Mouse (Mus musculus) intestine, postnatal 0 days (tissue): ENCODE data around the gene Pycr1. TPM values are rescaled to one million over a fixed set of nuclear protein-coding genes. Genes with fewer than 3 reads are reported as not detected.
A peak's percentile ranks its signal among the peaks of the same experiment; 100 is the strongest.
"Not testable (repeated sequence)": the region's sequence is repeated elsewhere in the genome, so short reads cannot be mapped to it uniquely, and the experiment has no call there.

Experiments
- ATAC-seq: fragments of 200-750 bp; cut with Nextera tagmentation; 2 replicates; pipeline ENCODE4 v1.8.0; 2017; ENCODE audit warnings: mild to moderate bottlenecking, moderate TSS enrichment, moderate library complexity
- H3K27ac ChIP-seq: fragments of 300-500 bp; sonication (generic); 2 replicates; pipeline ENCODE4 v1.5.1; 2014; ENCODE audit warnings: mild to moderate bottlenecking, low read depth, low read length, moderate library complexity
- H3K27me3 ChIP-seq: fragments of 300-500 bp; sonication (generic); replicated peaks from 2 replicates; pipeline ENCODE4 v1.6.1; 2014; ENCODE audit warnings: low read length, mixed read lengths; ENCODE audit not compliant: control insufficient read depth, insufficient read depth
- H3K36me3 ChIP-seq: fragments of 300-500 bp; sonication (generic); 2 replicates; pipeline ENCODE4 v1.6.1; 2014; ENCODE audit warnings: mild to moderate bottlenecking, moderate library complexity; ENCODE audit not compliant: control insufficient read depth, insufficient read depth
- H3K4me1 ChIP-seq: fragments of 300-500 bp; sonication (generic); replicated peaks from 2 replicates; pipeline ENCODE4 v1.6.1; 2014; ENCODE audit warnings: antibody characterized with exemption, low read length, mixed read lengths; ENCODE audit not compliant: control insufficient read depth, insufficient read depth
- H3K4me2 ChIP-seq: fragments of 300-500 bp; sonication (generic); replicated peaks from 2 replicates; pipeline ENCODE4 v1.6.1; 2014; ENCODE audit warnings: low read depth, mild to moderate bottlenecking, moderate library complexity
- H3K4me3 ChIP-seq: fragments of 300-500 bp; sonication (generic); 2 replicates; pipeline ENCODE4 v1.5.1; 2014; ENCODE audit warnings: low read depth, low read length
- H3K9ac ChIP-seq: fragments of 300-500 bp; sonication (generic); 2 replicates; pipeline ENCODE4 v1.6.1; 2014; ENCODE audit warnings: mild to moderate bottlenecking, low read depth, low read length
- H3K9me3 ChIP-seq: fragments of 300-500 bp; sonication (generic); 2 replicates; pipeline ENCODE4 v1.6.1; 2016; ENCODE audit warnings: mixed run types; ENCODE audit not compliant: control insufficient read depth
- CTCF ChIP-seq: sonication (generic); IDR thresholded peaks from 2 replicates; pipeline ENCODE4 v1.5.1; 2016; ENCODE audit warnings: low read depth, mild to moderate bottlenecking, control low read depth, antibody characterized with exemption, moderate library complexity
- WGBS: fragments of 180-500 bp; shearing (Covaris S2); extraction: QIAGEN DNeasy Blood & Tissue Kit; methylation state at CpG from one replicate; pipeline ENCODE4 v1.1.7; 2014; 5-methylcytosine and 5-hydroxymethylcytosine counted together
- polyA plus RNA-seq: library from polyadenylated mRNA; unstranded; fragments of >200 nt; fragmentation: Nextera tagmentation; extraction: Ambion mirVana; gene quantifications from 2 replicates; pipeline ENCODE4 v1.2.1, GENCODE M21; 2015

Pycr1 gene
- polyA plus RNA-seq, 1 experiment from 2014 or later, result 6.5 TPM

DNA sequence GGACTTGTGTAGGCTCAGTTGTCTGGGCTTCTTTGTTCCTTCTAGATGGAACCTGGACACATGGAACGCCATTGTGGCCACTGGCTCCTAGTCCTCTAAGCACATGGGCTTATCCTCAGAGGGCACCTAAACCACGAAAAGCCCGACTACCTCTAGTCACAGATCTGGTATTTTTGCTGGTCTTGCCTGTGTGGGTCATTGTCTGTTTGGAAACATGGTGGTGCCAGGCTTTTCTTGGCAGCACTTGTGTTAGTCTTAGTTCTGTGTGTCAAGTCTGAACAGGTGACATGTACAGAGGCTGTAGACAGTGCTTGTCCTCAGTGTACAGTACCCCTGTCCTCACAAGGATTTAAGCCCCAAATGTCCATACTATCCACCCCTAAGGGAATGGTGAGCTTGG is 40.0 kb upstream of the Pycr1 start:
- Histone ChIP-seq H3K4me1 (no peaks in the 10 kb centered on the region), H3K4me2 (no peak overlapping the region), H3K27me3 (no peaks in the 10 kb centered on the region), H3K36me3 (peaks cover 80% of the 10 kb centered on the region), H3K9ac (no peak overlapping the region), H3K9me3 (no peaks in the 10 kb centered on the region), H3K4me3 (no peak overlapping the region), H3K27ac (no peak overlapping the region)
- WGBS, result 97% methylated on average over 3 of the region's 3 CpGs
- no peak for ATAC-seq
- TF ChIP-seq CTCF, result no peak

DNA sequence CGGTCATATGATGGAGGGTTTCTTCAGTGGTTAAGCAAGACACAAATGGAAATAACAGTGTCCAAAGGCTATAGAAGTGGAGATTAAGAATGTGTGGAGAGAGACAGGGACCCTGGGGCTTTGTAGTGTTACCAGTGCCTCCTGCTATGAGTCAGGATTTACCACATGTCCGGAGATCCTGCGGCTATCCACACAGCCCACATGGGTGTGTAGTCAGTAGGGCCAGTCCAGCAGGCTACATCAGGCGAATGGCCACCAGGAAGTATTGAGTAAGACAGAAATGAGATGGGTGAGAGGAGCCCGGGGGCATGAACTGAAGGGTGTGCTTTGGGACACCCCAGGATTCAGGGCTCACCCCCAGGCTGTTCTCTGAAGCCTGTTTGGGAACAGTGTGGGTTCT is 39.1 kb upstream of the Pycr1 start:
- peaks cover 80% of the 10 kb centered on the region for H3K36me3 ChIP-seq

DNA sequence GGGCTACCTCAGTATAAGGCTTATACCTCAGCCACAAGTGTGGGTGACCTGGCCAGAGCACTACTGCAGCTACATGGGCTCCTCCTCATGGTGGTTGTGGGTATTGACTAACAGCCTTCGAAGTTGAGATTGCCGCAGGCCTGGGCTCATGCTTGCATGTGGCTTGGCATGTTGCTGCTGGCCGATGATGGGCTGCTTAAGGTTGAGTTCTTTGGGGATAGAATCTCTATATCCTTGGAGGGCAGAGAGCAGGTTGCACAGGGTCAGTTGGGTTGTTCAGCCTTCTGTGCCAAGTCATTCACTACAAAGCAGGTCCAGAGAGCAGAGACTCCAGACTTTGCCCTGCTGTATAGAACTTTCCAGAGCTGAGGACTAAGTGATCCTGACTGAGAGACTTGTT is 36.3 kb upstream of the Pycr1 start:
- WGBS, result 70% methylated on average over 3 of the region's 3 CpGs
- Histone ChIP-seq H3K27me3 (no peaks in the 10 kb centered on the region), H3K9me3 (no peaks in the 10 kb centered on the region), H3K27ac (peak overlapping the region; percentile 80), H3K9ac (no peak overlapping the region), H3K4me3 (no peak overlapping the region), H3K4me2 (no peak overlapping the region), H3K4me1 (no peaks in the 10 kb centered on the region), H3K36me3 (peaks cover 67% of the 10 kb centered on the region)
- ATAC-seq, result peak; percentile 90
- peak; percentile 73 for TF ChIP-seq CTCF

More for the DNA sequence above, 39.1 kb upstream of the Pycr1 start:
- no peak overlapping the region for H3K4me2 ChIP-seq
- ATAC-seq, result no peak
- no peak overlapping the region for H3K27ac ChIP-seq
- H3K9me3 ChIP-seq, result no peaks in the 10 kb centered on the region
- no peaks in the 10 kb centered on the region for H3K27me3 ChIP-seq
- H3K4me1 ChIP-seq, result no peaks in the 10 kb centered on the region
- TF ChIP-seq CTCF, result no peak
- H3K4me3 ChIP-seq, result no peak overlapping the region
- WGBS, result 86% methylated on average over 5 of the region's 5 CpGs
- H3K9ac ChIP-seq, result no peak overlapping the region

DNA sequence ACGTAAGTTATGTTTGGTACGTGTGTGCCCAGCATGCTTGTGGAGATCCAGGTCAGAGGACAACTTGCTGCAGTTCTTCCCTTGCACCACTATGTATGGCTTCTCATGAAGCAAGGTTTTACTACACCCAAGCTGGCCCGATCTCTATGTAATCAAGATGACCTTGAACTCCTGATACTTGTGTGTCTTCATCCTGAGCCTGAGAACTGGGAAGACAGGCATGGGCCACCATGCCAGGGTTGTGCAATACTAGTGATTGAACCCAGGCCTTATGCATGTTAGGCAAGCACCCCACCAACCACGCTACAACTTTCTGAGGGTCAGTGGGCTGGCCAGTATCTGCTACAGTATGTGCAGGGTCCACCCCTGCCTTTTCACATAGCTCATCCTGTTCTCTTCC is 33.4 kb upstream of the Pycr1 start:
- H3K9ac ChIP-seq, result no peak overlapping the region
- ATAC-seq, result no peak

DNA sequence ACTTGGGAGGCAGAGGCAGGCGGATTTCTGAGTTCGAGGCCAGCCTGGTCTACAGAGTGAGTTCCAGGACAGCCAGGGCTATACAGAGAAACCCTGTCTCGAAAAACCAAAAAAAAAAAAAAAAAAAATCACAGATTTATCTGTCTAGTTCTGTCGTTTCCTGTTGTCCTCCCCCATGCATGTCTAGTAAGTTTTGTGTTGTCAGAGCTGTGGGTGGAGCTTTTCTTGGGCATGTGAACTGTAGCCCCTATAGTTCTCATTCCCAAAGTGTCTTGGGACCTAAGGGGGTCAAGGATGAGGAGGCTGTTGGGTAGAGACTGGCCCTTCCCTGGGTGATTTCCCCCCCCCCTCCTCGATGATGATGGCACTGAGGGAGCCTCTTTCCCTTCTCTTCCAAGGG is 32.3 kb upstream of the Pycr1 start:
- not testable (repeated sequence) for H3K4me3 ChIP-seq, H3K4me1 ChIP-seq, ATAC-seq, H3K4me2 ChIP-seq, H3K27ac ChIP-seq, H3K9me3 ChIP-seq, H3K9ac ChIP-seq, H3K27me3 ChIP-seq
- WGBS, result 66% methylated on average over 3 of the region's 5 CpGs
- peaks cover 34% of the 10 kb centered on the region for H3K36me3 ChIP-seq

More for the DNA sequence above, 33.4 kb upstream of the Pycr1 start:
- H3K27ac ChIP-seq, result peak overlapping the region; percentile 22; the same call in 1 of the 2 replicates
- no peak for TF ChIP-seq CTCF
- WGBS, result 62% methylated on average over 4 of the region's 4 CpGs
- peaks cover 8% of the 10 kb centered on the region; the same call in 1 of the 2 replicates for H3K4me1 ChIP-seq
- H3K4me3 ChIP-seq, result no peak overlapping the region
- H3K4me2 ChIP-seq, result no peak overlapping the region
- H3K36me3 ChIP-seq, result peaks cover 42% of the 10 kb centered on the region
- no peaks in the 10 kb centered on the region for H3K9me3 ChIP-seq
- H3K27me3 ChIP-seq, result no peaks in the 10 kb centered on the region

DNA sequence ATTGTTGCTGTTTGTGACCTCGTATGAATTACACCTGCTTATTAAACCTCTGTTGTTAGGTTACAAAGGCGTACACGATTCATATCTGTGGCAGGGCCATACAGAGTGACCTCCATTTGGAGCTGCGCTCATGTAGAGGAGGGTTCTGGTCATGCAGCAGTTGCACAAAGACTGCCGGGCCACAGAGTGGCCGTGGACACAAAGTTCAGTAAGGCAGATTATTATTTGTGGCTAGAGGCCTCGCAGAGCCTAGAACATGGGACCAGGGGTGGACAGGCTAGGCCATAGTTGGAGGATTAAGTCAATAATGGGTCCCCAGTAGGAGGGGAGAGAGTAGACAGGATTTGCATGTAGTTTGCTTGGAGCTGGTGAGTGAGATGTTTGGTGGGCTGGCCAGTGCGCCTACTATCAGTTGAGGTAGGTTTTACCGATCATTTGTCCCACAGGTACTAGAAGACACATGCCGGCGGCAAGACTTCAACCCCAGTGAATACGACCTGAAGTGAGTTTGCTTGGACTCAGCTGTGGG is 30.1 kb upstream of the Pycr1 start:
- Histone ChIP-seq H3K27me3 (no peaks in the 10 kb centered on the region), H3K4me1 (peaks cover 8% of the 10 kb centered on the region; the same call in 1 of the 2 replicates), H3K27ac (peak overlapping the region; percentile 87), H3K9me3 (no peaks in the 10 kb centered on the region), H3K4me2 (peak overlapping the region; percentile 80), H3K36me3 (peaks cover 16% of the 10 kb centered on the region; the same call in 1 of the 2 replicates), H3K9ac (peak overlapping the region; percentile 75), H3K4me3 (peak overlapping the region; percentile 67)
- WGBS, result 23% methylated on average over 12 of the region's 12 CpGs
- ATAC-seq, result peak; percentile 30; the same call in 1 of the 2 replicates
- TF ChIP-seq CTCF, result no peak
